Mouse (Mus musculus) cerebellum, adult (tissue): ENCODE data around the gene Fam3b.

Source experiments
- ATAC-seq: cut with Nextera tagmentation; 2 replicates; pipeline ENCODE4 v1.9.2; 2017; ENCODE audit warnings: mild to moderate bottlenecking, moderate library complexity, mixed read lengths; ENCODE audit not compliant: insufficient number of reproducible peaks, low FRiP score, low TSS enrichment

Fam3b gene

GRCm38 (mm10) chr16:97430091-97430490 lies 84.5 kb downstream of the Fam3b start:
- ATAC-seq: no peak

GRCm38 (mm10) chr16:97428026-97428425 lies 86.6 kb downstream of the Fam3b start:
- ATAC-seq: no peak

- no peak for ATAC-seq
These were observed 91.0 kb downstream of the Fam3b start for GRCm38 (mm10) chr16:97423627-97424026.

GRCm38 (mm10) chr16:97421671-97422070 lies 92.9 kb downstream of the Fam3b start:
- ATAC-seq: no peak
